Mouse (Mus musculus) C2C12 (cell line): ENCODE results near the gene Gm12166. TPM values are rescaled to one million over a fixed set of nuclear protein-coding genes. Genes with fewer than 3 reads are reported as not detected.

Experiments
- H3K27me3 ChIP-seq: one replicate; pipeline ENCODE4 v1.6.1; 2011; ENCODE audit not compliant: control insufficient read depth, insufficient read depth, insufficient read length
- H3K36me3 ChIP-seq: one replicate; pipeline ENCODE4 v1.6.1; 2011; ENCODE audit not compliant: control insufficient read depth, insufficient read depth
- H3K4me3 ChIP-seq: one replicate; pipeline ENCODE4 v1.5.1; 2011; ENCODE audit warnings: mild to moderate bottlenecking, control low read depth; ENCODE audit not compliant: poor library complexity, insufficient read depth, severe bottlenecking
- H3K79me2 ChIP-seq: one replicate; pipeline ENCODE4 v1.6.1; 2011; ENCODE audit not compliant: control insufficient read depth, insufficient read depth
- H3K79me3 ChIP-seq: one replicate; pipeline ENCODE4 v1.6.1; 2011; ENCODE audit warnings: low read depth, control low read depth
- H3ac ChIP-seq: one replicate; pipeline ENCODE3; 2011; ENCODE audit warnings: low read depth; ENCODE audit not compliant: control insufficient read depth, insufficient read length
- CEBPB ChIP-seq: IDR thresholded peaks from one replicate; pipeline ENCODE4 v1.6.1; 2011; ENCODE audit warnings: low read depth, mild to moderate bottlenecking, control low read depth, moderate library complexity
- CTCF ChIP-seq: IDR thresholded peaks from one replicate; pipeline ENCODE4 v1.5.1; 2011; ENCODE audit not compliant: control insufficient read depth, insufficient read depth, insufficient read length
- FOSL1 ChIP-seq: IDR thresholded peaks from one replicate; pipeline ENCODE4 v1.8.0; 2011; ENCODE audit warnings: mild to moderate bottlenecking, low read length; ENCODE audit not compliant: poor library complexity, insufficient read depth, severe bottlenecking
- MAX ChIP-seq: IDR thresholded peaks from one replicate; pipeline ENCODE4 v1.6.1; 2011; ENCODE audit warnings: mild to moderate bottlenecking, control low read depth
- MYOD1 ChIP-seq: IDR thresholded peaks from one replicate; pipeline ENCODE4 v1.6.1; 2011; ENCODE audit warnings: low read depth; ENCODE audit not compliant: control insufficient read depth, insufficient read length
- MYOG ChIP-seq: IDR thresholded peaks from one replicate; pipeline ENCODE4 v1.6.1; 2011; ENCODE audit not compliant: control insufficient read depth, insufficient read length; ENCODE audit errors: extremely low read depth
- USF1 ChIP-seq: IDR thresholded peaks from one replicate; pipeline ENCODE4 v1.6.1; 2011; ENCODE audit warnings: low read depth, mild to moderate bottlenecking, control low read depth, moderate library complexity
- polyA plus RNA-seq: library from polyadenylated mRNA; unstranded; fragments of >200 nt; fragmentation: generic; extraction: Trizol; gene quantifications from one replicate; pipeline ENCODE4 v1.2.1, GENCODE M21; 2012; ENCODE audit warnings: missing spikeins

Gm12166 gene
- polyA plus RNA-seq, 1 experiment, result 4.0 TPM

DNA sequence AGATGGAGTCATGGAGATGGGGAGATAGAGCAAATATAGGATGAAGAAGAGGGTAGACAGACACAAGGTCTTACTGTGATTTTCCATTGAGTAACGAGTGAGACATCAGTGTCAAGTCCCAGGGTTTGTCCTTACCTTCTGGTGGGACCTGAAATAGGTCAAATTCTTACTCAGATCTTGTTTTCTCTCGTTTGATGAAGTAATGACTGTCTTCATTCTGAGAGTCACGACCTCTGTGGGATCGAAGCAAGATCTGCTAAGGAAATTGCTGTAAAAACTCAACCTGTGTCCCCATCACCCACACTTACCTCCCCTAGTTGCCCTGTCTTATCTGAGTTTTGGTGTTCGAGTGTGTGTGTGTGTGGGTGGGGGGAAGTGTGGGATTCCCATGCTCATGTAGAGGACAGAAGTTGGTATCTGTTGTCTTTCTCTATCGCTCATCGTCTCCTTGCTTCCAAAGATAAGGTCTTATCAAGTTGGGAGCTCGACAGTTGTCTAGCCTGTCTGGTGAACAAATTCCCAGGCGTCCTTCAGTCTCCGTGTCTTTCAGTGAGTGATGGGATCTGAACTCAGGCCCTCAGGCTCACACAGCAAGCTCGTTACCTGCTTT, 31.8 kb upstream of the Gm12166 start:
- no peaks in the 10 kb centered on the region for H3K27me3 ChIP-seq
- no peak overlapping the region for H3K4me3 ChIP-seq
- H3ac ChIP-seq, result no peak overlapping the region
- peaks cover 20% of the 10 kb centered on the region for H3K79me2 ChIP-seq
- peaks cover 2% of the 10 kb centered on the region for H3K79me3 ChIP-seq
- TF ChIP-seq FOSL1 (no peak), CEBPB (no peak), CTCF (no peak), MYOG (no peak)
- H3K36me3 ChIP-seq, result no peaks in the 10 kb centered on the region

DNA sequence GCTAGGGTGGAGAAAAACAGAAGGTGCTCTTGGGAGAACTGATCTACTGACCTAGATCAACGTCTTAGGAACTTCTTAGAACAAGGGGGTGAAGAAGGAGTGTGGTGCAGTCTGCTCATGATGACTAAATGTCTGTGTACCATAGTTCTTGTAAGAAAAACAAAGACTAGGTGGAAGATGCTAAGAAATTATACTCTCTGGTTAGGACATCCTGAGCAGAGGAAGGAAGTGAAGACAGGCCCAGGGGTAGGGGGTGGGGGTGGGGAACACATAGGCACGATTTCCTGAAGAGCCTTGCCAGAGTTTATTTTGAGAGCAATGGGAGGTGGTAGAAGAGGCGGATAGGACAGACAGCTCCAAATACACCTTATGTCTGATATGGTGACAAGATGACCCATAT, 31.3 kb upstream of the Gm12166 start:
- no peak overlapping the region for H3K4me3 ChIP-seq
- H3K36me3 ChIP-seq, result peaks cover 4% of the 10 kb centered on the region
- TF ChIP-seq MYOD1, result no peak
- TF ChIP-seq USF1, result no peak
- TF ChIP-seq MAX, result no peak
- TF ChIP-seq CEBPB, result no peak
- TF ChIP-seq MYOG, result no peak
- no peak for TF ChIP-seq CTCF
- TF ChIP-seq FOSL1, result no peak
- no peak overlapping the region for H3ac ChIP-seq
- no peaks in the 10 kb centered on the region for H3K27me3 ChIP-seq
- peaks cover 20% of the 10 kb centered on the region for H3K79me2 ChIP-seq
- H3K79me3 ChIP-seq, result peaks cover 2% of the 10 kb centered on the region

DNA sequence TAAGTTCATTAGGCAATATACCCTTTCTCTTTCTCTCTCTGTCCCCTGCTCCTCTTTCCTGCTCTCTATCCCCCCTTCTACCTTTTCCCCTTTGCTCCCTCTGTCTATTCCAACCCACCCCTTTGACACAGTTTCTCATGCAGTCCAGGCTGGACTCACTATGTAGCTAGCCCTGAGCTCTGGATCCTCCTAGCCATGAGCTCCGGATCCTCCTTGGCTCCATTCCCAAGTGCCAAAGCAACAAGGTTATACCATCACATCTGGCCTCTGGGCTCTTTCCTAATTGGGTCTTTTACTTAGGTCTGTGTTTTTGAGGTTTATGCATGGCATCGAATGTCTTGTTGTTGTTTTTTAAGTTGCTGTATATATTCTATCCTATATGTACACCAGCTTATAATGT, 29.0 kb upstream of the Gm12166 start:
- H3K4me3 ChIP-seq, result no peak overlapping the region
- TF ChIP-seq CEBPB, result no peak
- no peak for TF ChIP-seq CTCF
- TF ChIP-seq FOSL1, result no peak
- TF ChIP-seq MYOG, result no peak
- TF ChIP-seq MYOD1, result no peak
- no peak for TF ChIP-seq USF1
- TF ChIP-seq MAX, result no peak
- no peaks in the 10 kb centered on the region for H3K27me3 ChIP-seq
- peaks cover 13% of the 10 kb centered on the region for H3K36me3 ChIP-seq
- no peak overlapping the region for H3ac ChIP-seq
- H3K79me2 ChIP-seq, result peaks cover 20% of the 10 kb centered on the region
- peaks cover 2% of the 10 kb centered on the region for H3K79me3 ChIP-seq

DNA sequence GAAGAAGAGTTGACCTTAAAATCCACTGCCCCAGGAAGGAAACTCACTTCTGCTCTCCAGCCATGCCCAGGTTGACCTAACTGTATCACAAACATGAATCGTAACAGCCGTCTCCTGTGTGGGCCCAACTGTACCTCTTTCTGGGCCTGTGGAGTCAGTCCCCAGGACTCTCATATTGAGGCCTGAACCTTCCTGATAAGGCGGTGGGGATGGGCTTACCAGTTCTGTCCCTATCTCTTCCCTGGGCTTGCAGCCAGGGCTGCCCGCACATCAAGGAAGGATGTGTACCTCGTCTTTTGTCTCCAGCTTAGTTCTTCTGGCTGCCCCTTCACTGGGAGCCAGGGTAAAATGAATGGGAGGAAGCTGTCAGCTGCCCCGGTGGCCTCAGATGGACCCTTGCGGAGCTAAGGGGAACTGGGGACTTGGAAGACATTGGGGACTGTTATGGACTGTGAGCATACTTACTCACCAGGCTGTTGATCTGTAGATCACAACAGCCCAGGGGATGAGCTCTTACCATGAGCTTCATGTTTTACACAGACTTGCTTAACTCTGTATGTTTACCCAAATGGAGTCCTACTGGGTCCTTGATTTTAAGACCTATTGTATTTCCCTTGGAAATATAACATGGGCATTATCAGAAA, 25.7 kb upstream of the Gm12166 start:
- H3K36me3 ChIP-seq, result peaks cover 13% of the 10 kb centered on the region
- TF ChIP-seq MYOG (no peak), CTCF (no peak), USF1 (no peak), CEBPB (no peak), MAX (no peak), FOSL1 (no peak), MYOD1 (no peak)
- H3K4me3 ChIP-seq, result no peak overlapping the region
- H3K27me3 ChIP-seq, result no peaks in the 10 kb centered on the region
- H3K79me3 ChIP-seq, result peaks cover 2% of the 10 kb centered on the region
- H3ac ChIP-seq, result no peak overlapping the region
- peaks cover 11% of the 10 kb centered on the region for H3K79me2 ChIP-seq

DNA sequence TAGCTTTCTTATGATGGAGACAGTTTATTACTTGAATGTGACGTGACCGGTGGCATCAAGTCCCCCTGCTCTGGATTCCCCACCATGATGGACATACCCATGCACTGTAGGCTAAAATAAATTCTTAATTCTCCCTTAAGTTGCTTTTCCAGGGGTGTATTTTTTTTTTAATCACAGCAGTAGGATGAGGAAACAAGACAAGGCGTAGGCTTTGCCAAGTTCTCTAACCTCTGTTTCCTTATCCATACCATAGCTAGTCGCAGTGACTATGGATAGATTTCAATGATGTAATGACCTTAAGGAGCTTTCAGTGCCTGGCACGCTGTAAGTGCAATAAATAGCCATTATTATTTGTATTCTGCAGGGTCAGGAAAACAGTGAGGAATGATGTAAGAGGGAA, 25.2 kb upstream of the Gm12166 start:
- Histone ChIP-seq H3K79me3 (peaks cover under 1% of the 10 kb centered on the region), H3K27me3 (no peaks in the 10 kb centered on the region), H3K36me3 (peaks cover 13% of the 10 kb centered on the region), H3ac (no peak overlapping the region), H3K4me3 (no peak overlapping the region), H3K79me2 (peaks cover 11% of the 10 kb centered on the region)
- TF ChIP-seq MYOD1 (no peak), CEBPB (no peak), MYOG (no peak), MAX (no peak), USF1 (no peak), FOSL1 (no peak), CTCF (no peak)
